Mouse (Mus musculus): Measurements from ENCODE around the gene 1810043G02Rik.

GRCm38 (mm10) chr10:78009184-78009944 lies 31.0 kb downstream of the 1810043G02Rik start:
- peak; percentile 28; the same call in 1 of the 2 replicates for TF ChIP-seq CTCF (IDR thresholded peaks at IDR 0.05; ENCODE audit: extremely low read depth, insufficient read length, insufficient replicate concordance, low read depth, low read length)
- peak; percentile 63; the same call in 1 of the 2 replicates for TF ChIP-seq POLR2A (IDR thresholded peaks at IDR 0.05; ENCODE audit: low read depth, low read length)

All from small intestine, adult 2 months (tissue).